Mouse (Mus musculus): ENCODE results near the gene Wdr64. TPM values are rescaled to one million over a fixed set of nuclear protein-coding genes. Genes with fewer than 3 reads are reported as not detected.

Wdr64 gene
- not detected in 2 replicates for polyA plus RNA-seq (2012; rRNA removed; ENCODE audit: low replicate concordance)

DNA sequence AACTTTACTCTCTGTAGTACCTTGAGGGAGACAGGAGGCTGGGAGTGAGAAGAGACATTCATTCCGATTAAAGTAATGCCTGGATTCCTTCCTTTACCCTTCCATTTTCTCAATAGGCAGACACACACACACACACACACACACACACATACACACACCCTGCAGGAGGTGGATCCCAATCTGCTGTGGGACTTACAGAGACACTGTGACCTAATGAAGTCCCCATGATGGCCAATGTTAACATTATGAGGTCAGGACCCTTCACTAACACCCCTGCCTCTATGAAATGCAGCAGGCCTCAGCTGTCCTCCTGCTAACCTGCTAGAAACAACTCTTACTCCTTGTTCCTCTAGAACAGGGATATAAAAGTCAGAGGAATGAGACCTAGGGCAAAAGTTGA is at the start of gene Wdr64:
Gene Wdr64, plus strand, starts transcription at position 301 of the 400 bp plus-strand sequence.

DNA sequence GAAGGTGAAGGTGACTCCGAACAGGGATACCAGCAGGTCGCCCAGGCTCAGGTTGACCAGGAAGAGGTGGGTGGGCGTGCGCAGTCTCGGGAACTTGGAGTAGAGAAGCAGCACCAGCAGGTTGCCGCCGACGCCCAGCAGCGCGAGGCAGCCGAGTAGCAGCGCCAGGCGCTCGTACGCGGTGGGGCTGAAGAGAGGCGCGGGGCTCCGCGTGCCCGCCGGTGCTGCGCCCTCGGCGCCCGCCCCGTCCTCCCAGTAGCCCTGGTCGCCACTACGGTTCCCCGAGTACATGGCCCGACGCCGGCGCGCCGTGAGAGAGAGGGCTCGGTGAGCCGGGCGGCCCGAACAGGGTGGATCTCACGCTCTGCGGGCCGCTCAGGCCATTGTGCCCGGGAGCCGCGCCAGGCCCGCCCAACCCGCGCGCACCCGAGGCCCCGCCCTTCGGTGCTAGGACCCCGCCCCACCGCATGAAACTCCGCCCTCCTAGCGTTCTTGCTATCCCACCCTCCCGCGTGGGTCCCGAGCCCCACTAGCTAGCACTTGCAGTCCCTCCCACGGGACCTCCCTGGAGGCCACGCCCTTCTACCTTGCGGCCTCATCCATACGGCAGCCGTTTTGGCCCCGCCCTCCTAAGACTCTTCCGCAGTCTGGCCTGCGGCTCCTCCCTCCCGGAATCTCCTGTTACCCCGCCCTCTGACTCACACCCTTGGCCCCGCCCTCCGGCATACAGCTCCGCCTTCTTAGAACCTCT is 6.0 kb upstream of the Wdr64 start, which contains the start of the genes Opn3 and Chml:
Gene Opn3, minus strand, starts transcription at position 531 of the 751 bp plus-strand sequence.
Gene Chml, minus strand, starts transcription at position 656 of the 751 bp plus-strand sequence.

Other genes starting within 250 kb of the Wdr64 start
- gene Rgs7, start 206.1 kb upstream of the Wdr64 start, polyA plus RNA-seq (2012; rRNA removed; ENCODE audit: low replicate concordance) = 2.4 and 4.4 TPM in 2 replicates
- 4.1 and 6.1 TPM in 2 replicates for gene Kmo, start 78.2 kb upstream of the Wdr64 start, polyA plus RNA-seq (2012; rRNA removed; ENCODE audit: low replicate concordance)
- gene Fh1, start 73.0 kb upstream of the Wdr64 start, polyA plus RNA-seq (2012; rRNA removed; ENCODE audit: low replicate concordance) = 26.9 and 122 TPM in 2 replicates
- 16.2 and 22.8 TPM in 2 replicates for gene Opn3, start 5.8 kb upstream of the Wdr64 start, polyA plus RNA-seq (2012; rRNA removed; ENCODE audit: low replicate concordance)
- gene Chml, start 5.7 kb upstream of the Wdr64 start, polyA plus RNA-seq (2012; rRNA removed; ENCODE audit: low replicate concordance) = 7.1 and 92.8 TPM in 2 replicates
- gene Exo1, start 182.0 kb downstream of the Wdr64 start, polyA plus RNA-seq (2012; rRNA removed; ENCODE audit: low replicate concordance) = 0.22 and 0.39 TPM in 2 replicates
- not detected in 2 replicates for gene Gm38100, start 221.7 kb downstream of the Wdr64 start, polyA plus RNA-seq (2012; rRNA removed; ENCODE audit: low replicate concordance)

Data from mammary gland, adult 2 months (tissue).